Mouse (Mus musculus) MEL (cell line): ENCODE results near the gene Pum1. TPM values are rescaled to one million over a fixed set of nuclear protein-coding genes. Genes with fewer than 3 reads are reported as not detected.
"Not testable (repeated sequence)": the region's sequence is repeated elsewhere in the genome, so short reads cannot be mapped to it uniquely, and the experiment has no call there.

Source experiments
- DNase-seq: peaks from one replicate; pipeline ENCODE4 v3.0.0; 2011; ENCODE audit warnings: low read depth, low spot score
- H3K27ac ChIP-seq: 2 replicates; pipeline ENCODE4 v1.5.1; 2012; ENCODE audit warnings: low read depth, mild to moderate bottlenecking, control low read depth, low read length, moderate library complexity; ENCODE audit not compliant: control insufficient read depth
- H3K27me3 ChIP-seq, 2 experiments: fragments of 150-350 bp in 1 of 2; sonication (generic) in 1 of 2; 2 replicates each; pipeline ENCODE4 v1.6.1; 2012; ENCODE audit warnings: low read length in 2 of 2, mild to moderate bottlenecking in 2 of 2, improper control_type of control experiment in 1 of 2, moderate library complexity in 1 of 2; ENCODE audit not compliant: insufficient read depth in 2 of 2, control insufficient read depth in 1 of 2
- H3K36me3 ChIP-seq, 2 experiments: 2 replicates each; pipeline ENCODE4 v1.6.1; 2012 to 2014; ENCODE audit warnings: low read length in 2 of 2, improper control_type of control experiment in 1 of 2, inconsistent platforms in 1 of 2, mild to moderate bottlenecking in 1 of 2; ENCODE audit not compliant: insufficient read depth in 2 of 2, control insufficient read depth in 1 of 2
- H3K4me1 ChIP-seq, 2 experiments: fragments of 150-350 bp in 1 of 2; sonication (generic) in 1 of 2; 2 replicates each; pipeline ENCODE4 v1.6.1; 2012; ENCODE audit warnings: low read length in 2 of 2, improper control_type of control experiment in 1 of 2, mild to moderate bottlenecking in 1 of 2; ENCODE audit not compliant: insufficient read depth in 2 of 2, control insufficient read depth in 1 of 2
- H3K4me3 ChIP-seq, 2 experiments: fragments of 150-350 bp in 1 of 2; sonication (generic) in 1 of 2; 2 replicates each; pipeline ENCODE4 v1.5.1; 2012; ENCODE audit warnings: low read depth in 2 of 2, low read length in 2 of 2, mild to moderate bottlenecking in 2 of 2, moderate library complexity in 2 of 2, control low read depth in 1 of 2, improper control_type of control experiment in 1 of 2; ENCODE audit not compliant: control insufficient read depth in 1 of 2, insufficient read depth in 1 of 2
- H3K79me2 ChIP-seq: 2 replicates; pipeline ENCODE4 v1.6.1; 2012; ENCODE audit warnings: mild to moderate bottlenecking, low read length, moderate library complexity; ENCODE audit not compliant: control insufficient read depth, poor library complexity, insufficient read depth
- H3K9ac ChIP-seq: 2 replicates; pipeline ENCODE4 v1.6.1; 2012; ENCODE audit warnings: low read depth, mild to moderate bottlenecking, control low read depth, low read length, moderate library complexity; ENCODE audit not compliant: control insufficient read depth, poor library complexity, severe bottlenecking
- H3K9me3 ChIP-seq: fragments of 150-350 bp; sonication (generic); replicated peaks from 2 replicates; pipeline ENCODE4 v1.6.1; 2012; ENCODE audit warnings: mild to moderate bottlenecking, low read length, improper control_type of control experiment, moderate library complexity; ENCODE audit not compliant: insufficient read depth
- BHLHE40 ChIP-seq: IDR thresholded peaks from 2 replicates; pipeline ENCODE4 v1.6.1; 2012; ENCODE audit warnings: low read depth, mild to moderate bottlenecking, inconsistent platforms, low read length, improper control_type of control experiment, borderline replicate concordance
- CHD1 ChIP-seq: IDR thresholded peaks from 2 replicates; pipeline ENCODE4 v1.6.1; 2012; ENCODE audit warnings: low read depth, mild to moderate bottlenecking, inconsistent platforms, low read length, improper control_type of control experiment
- CHD2 ChIP-seq: IDR thresholded peaks from 2 replicates; pipeline ENCODE4 v1.6.1; 2011; ENCODE audit warnings: low read length, improper control_type of control experiment
- ELF1 ChIP-seq: IDR thresholded peaks from 2 replicates; pipeline ENCODE4 v1.6.1; 2014; ENCODE audit warnings: low read depth, mild to moderate bottlenecking, inconsistent platforms, low read length, improper control_type of control experiment, moderate library complexity
- EP300 ChIP-seq, 2 experiments: IDR thresholded peaks; 2 replicates each; pipeline ENCODE4 v1.6.1; 2011; ENCODE audit warnings: improper control_type of control experiment in 2 of 2, low read length in 2 of 2, low read depth in 1 of 2, mild to moderate bottlenecking in 1 of 2
- MAX ChIP-seq: IDR thresholded peaks from 2 replicates; pipeline ENCODE4 v1.6.1; 2011; ENCODE audit warnings: low read length, improper control_type of control experiment
- MAZ ChIP-seq: IDR thresholded peaks from 2 replicates; pipeline ENCODE4 v1.6.1; 2012; ENCODE audit warnings: low read depth, mild to moderate bottlenecking, inconsistent platforms, low read length, improper control_type of control experiment
- MEF2A ChIP-seq: IDR thresholded peaks from 2 replicates; pipeline ENCODE4 v1.6.1; 2014; ENCODE audit warnings: low read depth, mild to moderate bottlenecking, inconsistent platforms, low read length, improper control_type of control experiment; ENCODE audit not compliant: poor library complexity, insufficient replicate concordance, severe bottlenecking; ENCODE audit errors: extremely low read depth
- MXI1 ChIP-seq: IDR thresholded peaks from 2 replicates; pipeline ENCODE4 v1.6.1; 2011; ENCODE audit warnings: mild to moderate bottlenecking, low read depth, low read length, improper control_type of control experiment
- MYB ChIP-seq: IDR thresholded peaks from 2 replicates; pipeline ENCODE4 v1.6.1; 2011; ENCODE audit warnings: mild to moderate bottlenecking, low read depth, low read length, improper control_type of control experiment
- MYC ChIP-seq: IDR thresholded peaks from 2 replicates; pipeline ENCODE4 v1.6.1; 2011; ENCODE audit warnings: low read depth, mild to moderate bottlenecking, low read length, improper control_type of control experiment, moderate library complexity
- POLR2AphosphoS2 ChIP-seq: IDR thresholded peaks from 2 replicates; pipeline ENCODE4 v1.6.1; 2011; ENCODE audit warnings: low read length, improper control_type of control experiment
- RCOR1 ChIP-seq: IDR thresholded peaks from 2 replicates; pipeline ENCODE4 v1.6.1; 2012; ENCODE audit warnings: low read depth, mild to moderate bottlenecking, inconsistent platforms, low read length, improper control_type of control experiment
- SMC3 ChIP-seq: IDR thresholded peaks from 2 replicates; pipeline ENCODE4 v1.6.1; 2011; ENCODE audit warnings: low read depth, low read length, improper control_type of control experiment
- TBP ChIP-seq: IDR thresholded peaks from 2 replicates; pipeline ENCODE4 v1.8.0; 2011; ENCODE audit warnings: low read depth, low read length, improper control_type of control experiment
- USF2 ChIP-seq, 2 experiments: IDR thresholded peaks; 2 replicates each; pipeline ENCODE4 v1.6.1; 2011 to 2012; ENCODE audit warnings: improper control_type of control experiment in 2 of 2, low read length in 2 of 2, borderline replicate concordance in 1 of 2, inconsistent platforms in 1 of 2, low read depth in 1 of 2, mild to moderate bottlenecking in 1 of 2; ENCODE audit not compliant: insufficient read depth in 1 of 2
- ZMIZ1 ChIP-seq: IDR thresholded peaks from 2 replicates; pipeline ENCODE4 v1.6.1; 2012; ENCODE audit warnings: low read depth, mild to moderate bottlenecking, inconsistent platforms, low read length, improper control_type of control experiment, moderate library complexity
- polyA plus RNA-seq, 2 experiments: library from polyadenylated mRNA; stranded (reverse) in 1 of 2; unstranded in 1 of 2; fragments of >175 nt in 1 of 2; fragments of >200 nt in 1 of 2; gene quantifications; 2 replicates each; pipeline versions ENCODE4 v1.2.1 to v1.2.4; 2012; ENCODE audit warnings: low replicate concordance in 2 of 2, low read depth in 1 of 2; ENCODE audit not compliant: insufficient read length in 2 of 2, insufficient read depth in 1 of 2, missing spikeins in 1 of 2
- total RNA-seq: library from RNA; depleted of rRNA; stranded (reverse); fragments of 300-350 nt; gene quantifications from 2 replicates; pipeline ENCODE4 v1.2.3, GENCODE M21; 2012

Gene Pum1
- total and polyA plus RNA-seq, 3 experiments = 31.9 to 46.2 (median 36.1) TPM

DNA sequence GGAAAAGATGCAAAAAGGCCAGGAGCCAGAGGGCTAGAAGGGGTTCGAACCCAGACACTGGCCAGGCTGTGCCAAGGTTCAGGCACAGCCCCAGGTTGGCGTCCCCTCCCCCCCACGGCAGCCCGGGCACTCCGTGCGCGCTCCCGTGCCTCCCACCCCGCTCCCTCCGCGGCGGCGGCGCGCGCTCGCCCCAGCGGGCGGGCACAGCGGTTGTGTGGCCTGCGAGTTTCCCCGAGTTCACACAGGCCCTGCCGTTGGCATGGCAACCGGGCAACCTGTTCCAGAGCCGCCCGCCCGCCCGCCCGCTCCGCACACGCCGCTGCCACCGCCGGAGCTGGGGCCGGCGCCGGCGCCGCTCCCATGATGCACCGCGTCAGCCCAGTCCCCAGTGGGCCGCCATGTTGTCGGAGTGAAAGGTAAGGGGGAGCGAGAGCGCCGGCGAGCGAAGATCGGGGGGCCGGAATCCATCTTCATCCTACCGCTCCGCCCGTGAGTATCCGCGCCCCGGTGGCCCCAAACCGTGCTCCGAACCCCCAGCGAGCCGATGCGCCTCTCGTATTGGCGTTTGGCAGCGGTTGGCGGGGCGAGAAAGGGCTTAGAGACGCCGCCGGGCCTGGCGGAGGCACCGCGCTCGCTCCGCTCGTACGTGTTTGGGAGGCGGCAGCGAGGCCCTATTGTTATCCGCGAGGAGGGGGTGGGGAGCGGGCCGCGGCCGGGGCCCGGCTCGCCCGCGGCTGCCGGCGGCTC lies at the start of gene Pum1 (continued):
- TF ChIP-seq POLR2AphosphoS2 = peak; percentile 80
- peak; percentile 57 for TF ChIP-seq MYC
- no peak for TF ChIP-seq MYB
- TF ChIP-seq TBP = peak; percentile 51; the same call in 1 of the 2 replicates

DNA sequence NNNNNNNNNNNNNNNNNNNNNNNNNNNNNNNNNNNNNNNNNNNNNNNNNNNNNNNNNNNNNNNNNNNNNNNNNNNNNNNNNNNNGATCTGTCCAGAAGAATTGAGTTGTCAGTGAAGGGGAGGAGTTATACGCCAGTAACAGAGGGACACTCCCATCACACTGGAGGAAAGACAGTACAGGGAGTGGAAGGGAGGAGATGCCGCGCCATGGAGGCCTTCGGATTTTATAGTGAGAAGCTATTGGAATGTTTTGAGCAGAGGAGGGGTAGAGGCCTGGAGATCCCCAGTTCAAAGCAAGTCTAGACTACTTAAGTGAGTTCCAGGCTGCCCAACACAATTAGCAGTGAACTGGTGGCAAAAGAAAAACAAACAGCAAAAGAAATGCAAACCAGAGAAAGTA lies 33.7 kb upstream of the Pum1 start:
- TF ChIP-seq MXI1 (no peak), CHD2 (no peak), SMC3 (no peak), BHLHE40 (no peak), USF2 (IDR thresholded peaks at IDR 0.05; ENCODE audit: borderline replicate concordance in 1 of 2, insufficient read depth in 1 of 2, low read depth in 1 of 2, low read length in 2 of 2) (no peak), MAX (no peak), EP300 (IDR thresholded peaks at IDR 0.05; ENCODE audit: low read depth in 1 of 2, low read length in 2 of 2) (no peak), RCOR1 (no peak), POLR2AphosphoS2 (no peak), ZMIZ1 (no peak)
- Histone ChIP-seq H3K9me3 (no peaks in the 10 kb centered on the region), H3K4me1 (no peaks in the 10 kb centered on the region), H3K36me3 (no peaks in the 10 kb centered on the region), H3K79me2 (no peaks in the 10 kb centered on the region), H3K9ac (no peak overlapping the region), H3K4me3 (no peak overlapping the region), H3K27ac (no peak overlapping the region), H3K27me3 (no peaks in the 10 kb centered on the region; a peak in 1 of 4 replicates)
- DNase-seq = no peak

- H3K9ac ChIP-seq = no peak overlapping the region
Observed at GRCm38 (mm10) chr4:130630232-130630847, 32.8 kb upstream of the Pum1 start.

DNA sequence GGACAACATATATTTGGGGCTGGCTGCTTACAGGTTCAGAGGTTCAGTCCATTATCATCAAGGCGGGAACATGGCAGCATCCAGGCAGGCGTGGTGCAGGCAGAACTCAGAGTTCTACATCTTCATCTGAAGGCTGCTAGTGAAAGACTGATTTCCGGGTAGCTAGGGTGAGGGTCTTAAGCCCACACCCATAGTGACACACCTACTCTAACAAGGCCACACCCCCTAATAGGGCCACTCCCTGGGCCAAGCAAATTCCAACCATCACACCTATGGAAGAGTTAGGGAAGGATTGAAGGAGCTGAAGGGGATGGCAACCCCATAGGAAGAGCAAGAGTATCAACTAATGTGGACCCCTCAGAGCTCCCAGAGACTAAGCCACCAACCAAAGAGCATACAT lies 28.0 kb upstream of the Pum1 start:
- not testable (repeated sequence) for H3K4me1 ChIP-seq, H3K9me3 ChIP-seq, H3K27ac ChIP-seq, DNase-seq, H3K4me3 ChIP-seq, H3K79me2 ChIP-seq, H3K36me3 ChIP-seq, H3K9ac ChIP-seq, H3K27me3 ChIP-seq

More at GRCm38 (mm10) chr4:130630232-130630847, 32.8 kb upstream of the Pum1 start:
- no peaks in the 10 kb centered on the region; a peak in 1 of 4 replicates for H3K27me3 ChIP-seq
- no peak for TF ChIP-seq ELF1
- no peak for TF ChIP-seq CHD1
- TF ChIP-seq MAZ = no peak
- no peak for TF ChIP-seq EP300 (IDR thresholded peaks at IDR 0.05; ENCODE audit: low read depth in 1 of 2, low read length in 2 of 2)
- no peak for TF ChIP-seq MEF2A
- no peak for TF ChIP-seq MYC
- TF ChIP-seq TBP = no peak
- no peaks in the 10 kb centered on the region for H3K9me3 ChIP-seq
- no peaks in the 10 kb centered on the region for H3K79me2 ChIP-seq
- H3K36me3 ChIP-seq = no peaks in the 10 kb centered on the region
- no peaks in the 10 kb centered on the region for H3K4me1 ChIP-seq
- H3K27ac ChIP-seq = no peak overlapping the region
- no peak overlapping the region for H3K4me3 ChIP-seq
- DNase-seq = no peak
